Mouse (Mus musculus): Measurements from ENCODE around the gene Ets1.

DNA sequence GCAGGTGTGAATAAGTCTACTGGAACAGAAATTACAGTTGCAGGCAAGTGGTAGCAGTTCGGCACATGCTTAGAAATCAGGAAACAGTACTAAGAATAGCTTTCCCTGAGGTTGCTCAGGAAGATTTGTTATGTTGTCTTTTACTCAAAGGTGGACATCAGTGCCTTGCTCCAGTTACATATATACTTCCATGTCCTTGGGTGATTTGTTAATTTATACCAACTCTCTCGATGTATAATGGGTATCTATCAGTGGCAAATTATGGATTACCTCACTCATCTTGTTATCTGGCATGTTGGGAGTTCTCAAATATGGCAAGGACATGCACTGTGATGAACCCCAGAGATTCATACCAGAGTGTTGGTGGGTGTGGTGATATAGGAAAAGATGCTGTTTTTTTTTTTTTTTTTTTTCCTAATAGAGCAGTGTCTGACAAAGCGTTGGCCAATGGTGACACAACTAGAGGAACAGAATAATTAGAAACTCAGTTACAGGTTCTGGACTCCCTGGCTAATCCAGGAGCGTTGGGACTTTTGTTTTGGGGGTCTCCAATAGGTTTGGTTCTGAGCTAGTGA, 59.0 kb downstream of the Ets1 start:
- TF ChIP-seq CTCF (IDR thresholded peaks at IDR 0.05; ENCODE audit: borderline replicate concordance, insufficient read depth, low read depth, low read length) (no peak), POLR2A (IDR thresholded peaks at IDR 0.05; ENCODE audit: borderline replicate concordance, insufficient read depth, low read length) (no peak)

Data from cerebellum, adult 2 months (tissue).